Mouse (Mus musculus): ENCODE measurements around the gene Nprl2. TPM values are rescaled to one million over a fixed set of nuclear protein-coding genes. Genes with fewer than 3 reads are reported as not detected.
"Not testable (repeated sequence)": the region's sequence is repeated elsewhere in the genome, so short reads cannot be mapped to it uniquely, and the experiment has no call there.

Gene Nprl2
- polyA plus RNA-seq, 1 experiment: 66.7 TPM

- Histone ChIP-seq H3K4me1 (ENCODE audit: control insufficient read depth, insufficient read depth, low read length) (peaks cover 4% of the 10 kb centered on the region; the same call in 1 of the 2 replicates), H3K4me3 (ENCODE audit: insufficient read depth, low read length) (peak within 1 kb of the TSS; percentile 36), H3K27ac (ENCODE audit: insufficient read depth, low read length) (no peak within 1 kb of the TSS)
- no peak for TF ChIP-seq CTCF (IDR thresholded peaks at IDR 0.05; ENCODE audit: extremely low read depth, insufficient read depth, low read length)
- TF ChIP-seq POLR2A (IDR thresholded peaks at IDR 0.05; ENCODE audit: extremely low read depth, insufficient read depth, low read length): peak; percentile 90
Observed at GRCm38 (mm10) chr9:107563029-107563581, 21.1 kb downstream of the Nprl2 start, which contains the start of gene Tusc2. Gene Tusc2 (plus strand): TSS chr9:107563255.

- not testable (repeated sequence) for H3K27ac ChIP-seq (ENCODE audit: insufficient read depth, low read length); H3K4me3 ChIP-seq (ENCODE audit: insufficient read depth, low read length)
- peaks cover 11% of the 10 kb centered on the region for H3K4me1 ChIP-seq (ENCODE audit: control insufficient read depth, insufficient read depth, low read length)
Observed at GRCm38 (mm10) chr9:107565556-107565955, 23.5 kb downstream of the Nprl2 start.

- Histone ChIP-seq H3K4me3 (ENCODE audit: insufficient read depth, low read length) (no peak overlapping the region), H3K27ac (ENCODE audit: insufficient read depth, low read length) (peak overlapping the region; percentile 51), H3K4me1 (ENCODE audit: control insufficient read depth, insufficient read depth, low read length) (peaks cover 11% of the 10 kb centered on the region)
- TF ChIP-seq POLR2A (IDR thresholded peaks at IDR 0.05; ENCODE audit: extremely low read depth, insufficient read depth, low read length): no peak
- peak; percentile 80 for TF ChIP-seq CTCF (IDR thresholded peaks at IDR 0.05; ENCODE audit: extremely low read depth, insufficient read depth, low read length)
Observed at GRCm38 (mm10) chr9:107566041-107566709, 24.1 kb downstream of the Nprl2 start.

GRCm38 (mm10) chr9:107566855-107567254, 24.8 kb downstream of the Nprl2 start:
- no peak overlapping the region for H3K4me3 ChIP-seq (ENCODE audit: insufficient read depth, low read length)
- TF ChIP-seq POLR2A (IDR thresholded peaks at IDR 0.05; ENCODE audit: extremely low read depth, insufficient read depth, low read length) (0 out of 2 replicates have a peak, but pooled peaks have one; percentile 24), CTCF (IDR thresholded peaks at IDR 0.05; ENCODE audit: extremely low read depth, insufficient read depth, low read length) (no peak)
- H3K4me1 ChIP-seq (ENCODE audit: control insufficient read depth, insufficient read depth, low read length): peaks cover 11% of the 10 kb centered on the region

GRCm38 (mm10) chr9:107567702-107568319, 25.8 kb downstream of the Nprl2 start, which contains the start of gene Hyal2:
Gene Hyal2 (plus strand): TSS chr9:107567945.
- TF ChIP-seq CTCF (IDR thresholded peaks at IDR 0.05; ENCODE audit: extremely low read depth, insufficient read depth, low read length) (no peak), POLR2A (IDR thresholded peaks at IDR 0.05; ENCODE audit: extremely low read depth, insufficient read depth, low read length) (no peak)
- Histone ChIP-seq H3K4me1 (ENCODE audit: control insufficient read depth, insufficient read depth, low read length) (peaks cover 11% of the 10 kb centered on the region), H3K4me3 (ENCODE audit: insufficient read depth, low read length) (peak within 1 kb of the TSS; percentile 89), H3K27ac (ENCODE audit: insufficient read depth, low read length) (peak within 1 kb of the TSS; percentile 81)

More at GRCm38 (mm10) chr9:107566855-107567254, 24.8 kb downstream of the Nprl2 start:
- H3K27ac ChIP-seq (ENCODE audit: insufficient read depth, low read length): no peak overlapping the region

GRCm38 (mm10) chr9:107568331-107569261, 26.6 kb downstream of the Nprl2 start:
- peak overlapping the region; percentile 89 for H3K4me3 ChIP-seq (ENCODE audit: insufficient read depth, low read length)
- peaks cover 11% of the 10 kb centered on the region for H3K4me1 ChIP-seq (ENCODE audit: control insufficient read depth, insufficient read depth, low read length)
- peak overlapping the region; percentile 81 for H3K27ac ChIP-seq (ENCODE audit: insufficient read depth, low read length)
- TF ChIP-seq CTCF (IDR thresholded peaks at IDR 0.05; ENCODE audit: extremely low read depth, insufficient read depth, low read length): no peak
- peak; percentile 31; the same call in 1 of the 2 replicates for TF ChIP-seq POLR2A (IDR thresholded peaks at IDR 0.05; ENCODE audit: extremely low read depth, insufficient read depth, low read length)

GRCm38 (mm10) chr9:107569270-107569669, 27.2 kb downstream of the Nprl2 start:
- TF ChIP-seq POLR2A (IDR thresholded peaks at IDR 0.05; ENCODE audit: extremely low read depth, insufficient read depth, low read length) (no peak), CTCF (IDR thresholded peaks at IDR 0.05; ENCODE audit: extremely low read depth, insufficient read depth, low read length) (no peak)
- peaks cover 7% of the 10 kb centered on the region for H3K4me1 ChIP-seq (ENCODE audit: control insufficient read depth, insufficient read depth, low read length)

GRCm38 (mm10) chr9:107570016-107570415, 28.0 kb downstream of the Nprl2 start:
- H3K4me3 ChIP-seq (ENCODE audit: insufficient read depth, low read length): peak overlapping the region; percentile 89
- TF ChIP-seq POLR2A (IDR thresholded peaks at IDR 0.05; ENCODE audit: extremely low read depth, insufficient read depth, low read length) (no peak), CTCF (IDR thresholded peaks at IDR 0.05; ENCODE audit: extremely low read depth, insufficient read depth, low read length) (no peak)
- H3K27ac ChIP-seq (ENCODE audit: insufficient read depth, low read length): no peak overlapping the region
- peaks cover 7% of the 10 kb centered on the region for H3K4me1 ChIP-seq (ENCODE audit: control insufficient read depth, insufficient read depth, low read length)

More at GRCm38 (mm10) chr9:107569270-107569669, 27.2 kb downstream of the Nprl2 start:
- Histone ChIP-seq H3K27ac (ENCODE audit: insufficient read depth, low read length) (peak overlapping the region; percentile 81; the same call in 1 of the 2 replicates), H3K4me3 (ENCODE audit: insufficient read depth, low read length) (peak overlapping the region; percentile 89)

- no peak overlapping the region for H3K27ac ChIP-seq (ENCODE audit: insufficient read depth, low read length)
- peaks cover 7% of the 10 kb centered on the region for H3K4me1 ChIP-seq (ENCODE audit: control insufficient read depth, insufficient read depth, low read length)
- no peak overlapping the region for H3K4me3 ChIP-seq (ENCODE audit: insufficient read depth, low read length)
- TF ChIP-seq CTCF (IDR thresholded peaks at IDR 0.05; ENCODE audit: extremely low read depth, insufficient read depth, low read length): no peak
Observed at GRCm38 (mm10) chr9:107570845-107571244, 28.8 kb downstream of the Nprl2 start.
